Mouse (Mus musculus) midbrain, embryonic 15.5 days (tissue): ENCODE data around the gene Wdr34. TPM values are rescaled to one million over a fixed set of nuclear protein-coding genes. Genes with fewer than 3 reads are reported as not detected.

Experiments used
- ATAC-seq: fragments of 200-750 bp; cut with Nextera tagmentation; replicated peaks from 2 replicates; pipeline ENCODE4 v1.8.0; 2017; ENCODE audit warnings: moderate TSS enrichment
- H3K27ac ChIP-seq: fragments of 300-500 bp; sonication (generic); 2 replicates; pipeline ENCODE4 v1.5.1; 2015; ENCODE audit warnings: mild to moderate bottlenecking, inconsistent platforms
- H3K27me3 ChIP-seq: fragments of 300-500 bp; sonication (generic); replicated peaks from 2 replicates; pipeline ENCODE4 v1.6.1; 2015; ENCODE audit warnings: inconsistent platforms
- H3K36me3 ChIP-seq: fragments of 300-500 bp; sonication (generic); replicated peaks from 2 replicates; pipeline ENCODE4 v1.6.1; 2015; ENCODE audit warnings: inconsistent platforms
- H3K4me1 ChIP-seq: fragments of 300-500 bp; sonication (generic); 2 replicates; pipeline ENCODE4 v1.6.1; 2015; ENCODE audit warnings: inconsistent platforms
- H3K4me2 ChIP-seq: fragments of 300-500 bp; sonication (generic); 2 replicates; pipeline ENCODE4 v1.6.1; 2015; ENCODE audit warnings: inconsistent platforms, mild to moderate bottlenecking, moderate library complexity
- H3K4me3 ChIP-seq: fragments of 300-500 bp; sonication (generic); 2 replicates; pipeline ENCODE4 v1.5.1; 2015; ENCODE audit warnings: mild to moderate bottlenecking, inconsistent platforms
- H3K9ac ChIP-seq: fragments of 300-500 bp; sonication (generic); 2 replicates; pipeline ENCODE4 v1.6.1; 2015; ENCODE audit warnings: mild to moderate bottlenecking, inconsistent platforms
- H3K9me3 ChIP-seq: fragments of 300-500 bp; sonication (generic); 2 replicates; pipeline ENCODE4 v1.6.1; 2016; ENCODE audit warnings: inconsistent platforms
- WGBS: fragments of 180-500 bp; shearing (Covaris S2); methylation state at CpG from one replicate; pipeline ENCODE4 v1.1.7; 2015; ENCODE audit warnings: mixed read lengths; 5-methylcytosine and 5-hydroxymethylcytosine counted together
- polyA plus RNA-seq: library from polyadenylated mRNA; unstranded; fragments of >200 nt; fragmentation: Nextera tagmentation; extraction: Ambion mirVana; gene quantifications from 2 replicates; pipeline ENCODE4 v1.2.1, GENCODE M21; 2015

The Wdr34 gene
- polyA plus RNA-seq, 1 experiment from 2014 or later = 88.7 TPM

DNA sequence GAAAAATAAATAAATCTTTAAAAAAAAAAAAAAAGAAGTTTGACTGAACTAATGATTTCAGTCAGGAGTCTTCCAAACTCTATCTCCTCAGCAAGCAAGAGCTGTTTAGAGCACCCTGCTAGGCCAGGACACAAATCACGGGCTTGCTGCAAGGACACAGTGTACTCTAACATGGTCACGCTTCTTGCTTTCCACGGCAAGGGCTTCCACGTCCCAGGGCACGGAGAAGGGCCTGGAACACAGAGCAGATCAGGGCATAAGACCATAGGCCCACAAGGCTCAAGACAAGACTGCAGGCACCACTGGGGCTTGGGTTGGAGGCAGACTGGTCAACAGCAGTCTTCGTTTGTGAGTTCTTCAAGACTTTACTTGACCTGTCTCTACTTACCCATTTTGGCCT lies 1.6 kb downstream of the Wdr34 start:
- Histone ChIP-seq H3K36me3 (0 out of 2 replicates have a peak, but pooled peaks cover 7% of the 10 kb centered on the region), H3K4me3 (no peak overlapping the region), H3K9ac (no peak overlapping the region), H3K4me2 (no peak overlapping the region), H3K4me1 (peaks cover 14% of the 10 kb centered on the region), H3K27ac (no peak overlapping the region), H3K27me3 (no peaks in the 10 kb centered on the region), H3K9me3 (no peaks in the 10 kb centered on the region)
- WGBS = 97% methylated on average over 6 of the region's 6 CpGs
- no peak for ATAC-seq

- peaks cover 14% of the 10 kb centered on the region for H3K4me1 ChIP-seq
- no peak for ATAC-seq
- 79% methylated on average over 5 of the region's 5 CpGs for WGBS
- H3K4me3 ChIP-seq = no peak overlapping the region
- no peaks in the 10 kb centered on the region for H3K27me3 ChIP-seq
- no peak overlapping the region for H3K4me2 ChIP-seq
- no peak overlapping the region for H3K9ac ChIP-seq
- no peaks in the 10 kb centered on the region for H3K9me3 ChIP-seq
- 0 out of 2 replicates have a peak, but pooled peaks cover 7% of the 10 kb centered on the region for H3K36me3 ChIP-seq
- no peak overlapping the region for H3K27ac ChIP-seq
Observed at GRCm38 (mm10) chr2:30044550-30044949, 4.1 kb downstream of the Wdr34 start.

GRCm38 (mm10) chr2:30042445-30042844 lies 6.2 kb downstream of the Wdr34 start:
- ATAC-seq = no peak

GRCm38 (mm10) chr2:30039687-30040086 lies 9.0 kb downstream of the Wdr34 start:
- Histone ChIP-seq H3K4me3 (no peak overlapping the region), H3K4me1 (peaks cover 3% of the 10 kb centered on the region; the same call in 1 of the 2 replicates), H3K27ac (no peak overlapping the region), H3K4me2 (no peak overlapping the region), H3K9me3 (no peaks in the 10 kb centered on the region), H3K9ac (no peak overlapping the region), H3K36me3 (peaks cover 12% of the 10 kb centered on the region), H3K27me3 (no peaks in the 10 kb centered on the region)
- ATAC-seq = no peak

More at GRCm38 (mm10) chr2:30042445-30042844, 6.2 kb downstream of the Wdr34 start:
- Histone ChIP-seq H3K27ac (no peak overlapping the region), H3K27me3 (no peaks in the 10 kb centered on the region), H3K4me2 (no peak overlapping the region), H3K4me3 (no peak overlapping the region), H3K9ac (no peak overlapping the region), H3K4me1 (peaks cover 7% of the 10 kb centered on the region), H3K9me3 (no peaks in the 10 kb centered on the region), H3K36me3 (peaks cover 10% of the 10 kb centered on the region)
- WGBS = 13% methylated on average over 4 of the region's 4 CpGs

- Histone ChIP-seq H3K4me2 (no peak overlapping the region), H3K4me1 (peaks cover 3% of the 10 kb centered on the region; the same call in 1 of the 2 replicates), H3K27ac (no peak overlapping the region), H3K27me3 (no peaks in the 10 kb centered on the region), H3K36me3 (peaks cover 11% of the 10 kb centered on the region), H3K4me3 (no peak overlapping the region), H3K9ac (no peak overlapping the region), H3K9me3 (no peaks in the 10 kb centered on the region)
- no peak for ATAC-seq
- 97% methylated on average over 10 of the region's 10 CpGs for WGBS
Observed at GRCm38 (mm10) chr2:30038370-30038769, 10.3 kb downstream of the Wdr34 start.

GRCm38 (mm10) chr2:30037762-30038161 lies 10.9 kb downstream of the Wdr34 start:
- H3K4me1 ChIP-seq = peaks cover 3% of the 10 kb centered on the region; the same call in 1 of the 2 replicates
- peaks cover 11% of the 10 kb centered on the region for H3K36me3 ChIP-seq
- no peak overlapping the region for H3K27ac ChIP-seq
- no peak overlapping the region for H3K4me3 ChIP-seq
- no peaks in the 10 kb centered on the region for H3K9me3 ChIP-seq
- no peaks in the 10 kb centered on the region for H3K27me3 ChIP-seq
- H3K9ac ChIP-seq = no peak overlapping the region
- ATAC-seq = no peak
- WGBS = 92% methylated on average over 2 of the region's 2 CpGs
- H3K4me2 ChIP-seq = no peak overlapping the region

DNA sequence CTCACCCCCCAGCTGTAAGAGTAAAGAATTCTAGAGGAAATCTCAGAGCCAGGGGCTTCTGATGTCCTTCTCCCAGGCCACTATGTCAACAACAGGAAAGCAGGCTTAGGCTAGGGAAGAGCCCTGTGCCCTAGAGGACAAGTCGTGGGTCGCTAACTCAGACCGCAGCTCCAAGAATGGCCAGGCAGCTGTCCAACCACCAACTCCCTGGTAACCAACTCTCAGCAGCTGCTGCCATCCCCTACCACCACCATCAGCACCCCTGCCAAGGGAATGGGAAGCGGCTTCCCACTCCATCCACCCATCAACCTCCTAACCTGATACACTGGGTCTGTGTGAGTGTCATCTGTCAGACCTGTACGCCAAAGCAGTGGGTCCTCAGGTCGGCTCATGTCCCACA lies 15.7 kb downstream of the Wdr34 start:
- H3K4me1 ChIP-seq = no peaks in the 10 kb centered on the region
- H3K9me3 ChIP-seq = no peaks in the 10 kb centered on the region
- H3K4me2 ChIP-seq = no peak overlapping the region
- WGBS = 67% methylated on average over 6 of the region's 6 CpGs
- H3K27me3 ChIP-seq = no peaks in the 10 kb centered on the region
- peaks cover 56% of the 10 kb centered on the region for H3K36me3 ChIP-seq
- ATAC-seq = no peak
- no peak overlapping the region for H3K27ac ChIP-seq
- H3K9ac ChIP-seq = no peak overlapping the region
- no peak overlapping the region for H3K4me3 ChIP-seq

DNA sequence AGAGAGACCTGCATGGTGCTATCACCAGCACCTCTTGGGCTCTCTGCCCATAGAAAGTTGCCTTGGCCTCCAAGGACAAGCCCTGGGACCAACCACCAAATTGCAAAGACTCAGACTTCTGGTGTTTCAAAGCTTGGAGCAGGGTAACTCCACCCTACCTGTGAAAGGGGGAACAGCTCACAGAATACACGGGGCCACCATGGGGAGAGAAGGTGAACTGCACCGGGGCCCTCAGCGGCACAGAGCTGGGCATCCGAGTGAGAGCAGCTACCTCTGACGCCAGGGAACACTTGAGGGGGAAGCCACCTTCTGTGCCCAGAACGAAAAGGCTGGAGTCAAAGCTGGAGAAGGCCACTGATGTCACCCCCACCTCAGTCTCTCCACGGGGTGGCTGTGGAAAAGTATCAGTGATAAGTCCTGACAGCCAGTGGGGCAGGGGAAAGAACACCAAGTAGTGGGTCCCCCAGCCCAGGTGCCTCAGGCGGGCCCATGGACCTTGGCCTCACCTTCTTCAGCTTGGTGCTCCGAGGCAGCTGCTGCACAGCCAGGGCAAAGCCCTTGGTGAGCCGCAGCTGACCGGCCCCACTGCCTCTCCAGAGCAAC lies 16.3 kb downstream of the Wdr34 start:
- Histone ChIP-seq H3K36me3 (peaks cover 59% of the 10 kb centered on the region), H3K9me3 (no peaks in the 10 kb centered on the region), H3K4me2 (no peak overlapping the region), H3K27ac (no peak overlapping the region), H3K4me1 (no peaks in the 10 kb centered on the region), H3K9ac (no peak overlapping the region), H3K4me3 (no peak overlapping the region), H3K27me3 (no peaks in the 10 kb centered on the region)
- no peak for ATAC-seq
- WGBS = 70% methylated on average over 11 of the region's 11 CpGs

DNA sequence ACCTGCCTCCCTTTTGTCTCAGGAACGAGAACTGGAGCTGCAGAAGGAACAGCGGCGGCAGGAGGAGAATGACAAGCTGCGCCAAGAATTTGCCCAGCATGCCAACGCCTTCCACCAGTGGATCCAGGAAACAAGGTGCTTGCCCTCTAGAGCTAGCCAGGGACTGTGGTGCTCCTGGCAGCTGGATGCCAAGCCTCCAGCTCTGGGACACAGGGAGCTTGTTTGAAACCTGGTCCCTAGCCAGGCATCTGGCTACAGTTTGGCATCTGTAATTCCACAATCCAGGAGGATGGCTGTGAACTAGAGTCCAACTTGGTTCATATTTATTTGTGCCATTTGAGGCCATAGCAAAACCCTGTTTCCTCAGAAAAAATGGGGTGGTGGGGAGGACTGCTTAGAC lies 21.7 kb downstream of the Wdr34 start:
- no peak overlapping the region for H3K4me2 ChIP-seq
- H3K36me3 ChIP-seq = peaks cover 97% of the 10 kb centered on the region
- ATAC-seq = no peak
- H3K27ac ChIP-seq = no peak overlapping the region
- no peaks in the 10 kb centered on the region for H3K27me3 ChIP-seq
- H3K4me1 ChIP-seq = no peaks in the 10 kb centered on the region
- H3K9ac ChIP-seq = no peak overlapping the region
- 96% methylated on average over 5 of the region's 5 CpGs for WGBS
- no peak overlapping the region for H3K4me3 ChIP-seq
- no peaks in the 10 kb centered on the region for H3K9me3 ChIP-seq

DNA sequence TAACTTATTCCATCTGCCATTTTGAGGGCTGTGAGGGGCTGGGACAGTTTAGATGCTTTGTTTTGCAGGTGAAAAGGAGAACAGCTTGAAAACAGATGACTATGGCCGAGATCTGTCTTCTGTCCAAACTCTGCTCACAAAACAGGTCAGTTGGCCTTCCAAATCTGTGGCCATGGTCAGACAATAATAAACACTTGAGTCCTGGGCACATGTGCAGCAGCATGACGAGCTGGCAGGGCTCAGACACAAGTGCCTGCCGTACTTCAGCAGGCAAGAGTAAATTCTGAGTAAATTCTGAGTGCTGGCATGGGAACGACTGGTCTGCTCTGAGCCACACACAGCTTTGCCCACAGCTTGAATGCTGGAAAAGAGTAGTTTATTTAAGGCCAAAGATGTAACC lies 23.2 kb downstream of the Wdr34 start:
- no peak overlapping the region for H3K4me2 ChIP-seq
- ATAC-seq = no peak
- H3K27ac ChIP-seq = no peak overlapping the region
- WGBS = 93% methylated on average over 4 of the region's 4 CpGs
- no peaks in the 10 kb centered on the region for H3K9me3 ChIP-seq
- no peaks in the 10 kb centered on the region for H3K4me1 ChIP-seq
- no peak overlapping the region for H3K4me3 ChIP-seq
- H3K36me3 ChIP-seq = peaks cover 97% of the 10 kb centered on the region
- H3K27me3 ChIP-seq = no peaks in the 10 kb centered on the region
- no peak overlapping the region for H3K9ac ChIP-seq

DNA sequence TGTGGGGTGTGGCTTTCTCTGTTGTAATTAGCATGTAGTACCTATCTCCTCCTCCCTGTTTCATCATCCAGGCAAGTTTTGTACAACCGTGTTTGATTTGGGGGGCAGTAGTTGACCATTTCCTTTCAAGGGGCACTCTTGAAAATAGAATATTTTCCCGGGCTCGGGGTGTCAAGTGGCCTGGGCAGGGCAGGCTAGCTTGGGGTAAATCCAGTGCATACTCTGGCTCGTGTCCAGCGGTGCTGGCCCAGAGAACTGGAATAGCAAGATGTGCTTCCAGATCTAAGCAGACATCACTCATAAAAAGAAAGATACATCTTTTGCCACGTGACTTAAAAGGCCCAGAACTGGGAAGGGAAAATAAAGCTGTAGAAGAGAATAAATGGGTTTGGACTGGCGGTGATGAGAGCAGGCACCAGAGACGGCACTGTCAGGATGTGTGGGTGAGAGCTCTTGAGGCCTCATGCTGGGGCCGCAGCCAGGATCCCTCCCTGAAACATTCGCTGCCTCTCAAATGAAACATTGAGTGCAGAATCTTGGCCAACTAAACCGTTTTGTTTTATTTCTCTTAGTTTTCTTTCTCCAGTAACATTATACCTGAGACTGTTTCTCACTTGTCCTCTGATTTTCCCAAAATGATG lies 34.2 kb downstream of the Wdr34 start:
- Histone ChIP-seq H3K9ac (no peak overlapping the region), H3K36me3 (peaks cover 91% of the 10 kb centered on the region), H3K4me3 (no peak overlapping the region), H3K4me2 (no peak overlapping the region), H3K27ac (no peak overlapping the region), H3K9me3 (no peaks in the 10 kb centered on the region), H3K4me1 (no peaks in the 10 kb centered on the region), H3K27me3 (no peaks in the 10 kb centered on the region)
- ATAC-seq = no peak
- WGBS = 96% methylated on average over 11 of the region's 11 CpGs

GRCm38 (mm10) chr2:30010840-30011281 lies 37.8 kb downstream of the Wdr34 start:
- ATAC-seq = no peak
- H3K9ac ChIP-seq = no peak overlapping the region
- no peaks in the 10 kb centered on the region for H3K27me3 ChIP-seq
- H3K4me3 ChIP-seq = no peak overlapping the region
- WGBS = 89% methylated on average over 8 of the region's 8 CpGs
- no peak overlapping the region for H3K4me2 ChIP-seq
- no peaks in the 10 kb centered on the region for H3K9me3 ChIP-seq
- H3K4me1 ChIP-seq = no peaks in the 10 kb centered on the region
- no peak overlapping the region for H3K27ac ChIP-seq
- H3K36me3 ChIP-seq = peaks cover 94% of the 10 kb centered on the region

- Histone ChIP-seq H3K4me2 (no peak overlapping the region), H3K36me3 (peaks cover 90% of the 10 kb centered on the region), H3K27ac (no peak overlapping the region), H3K4me1 (no peaks in the 10 kb centered on the region), H3K27me3 (no peaks in the 10 kb centered on the region), H3K9ac (no peak overlapping the region), H3K4me3 (no peak overlapping the region), H3K9me3 (no peaks in the 10 kb centered on the region)
- ATAC-seq = no peak
- 68% methylated on average over 1 of the region's 1 CpGs for WGBS
Observed at GRCm38 (mm10) chr2:30009101-30009500, 39.6 kb downstream of the Wdr34 start.
